Mouse (Mus musculus): ENCODE measurements around the gene Mapt. TPM values are rescaled to one million over a fixed set of nuclear protein-coding genes. Genes with fewer than 3 reads are reported as not detected.

Mapt gene
- polyA plus RNA-seq, 1 experiment from 2014 or later = 1,059 TPM

GRCm38 (mm10) chr11:104367486-104368190, 136.4 kb downstream of the Mapt start:
- no peak for ATAC-seq (ENCODE audit: low FRiP score, low read depth)
- Histone ChIP-seq H3K36me3 (peaks cover 6% of the 10 kb centered on the region; the same call in 1 of the 2 replicates), H3K4me1 (replicated peaks) (no peaks in the 10 kb centered on the region), H3K27ac (replicated peaks) (no peak overlapping the region), H3K4me2 (no peak overlapping the region), H3K9ac (no peak overlapping the region), H3K9me3 (no peaks in the 10 kb centered on the region), H3K27me3 (no peaks in the 10 kb centered on the region), H3K4me3 (no peak overlapping the region)
- WGBS = 86% methylated on average over 5 of the region's 5 CpGs

- no peaks in the 10 kb centered on the region for H3K9me3 ChIP-seq
- 84% methylated on average over 3 of the region's 3 CpGs for WGBS
- H3K36me3 ChIP-seq = peaks cover 4% of the 10 kb centered on the region; the same call in 1 of the 2 replicates
- no peak overlapping the region for H3K9ac ChIP-seq
- ATAC-seq (ENCODE audit: low FRiP score, low read depth) = no peak
- no peak overlapping the region for H3K27ac ChIP-seq (replicated peaks)
- no peak overlapping the region for H3K4me3 ChIP-seq
- no peaks in the 10 kb centered on the region for H3K27me3 ChIP-seq
- H3K4me2 ChIP-seq = no peak overlapping the region
- H3K4me1 ChIP-seq (replicated peaks) = no peaks in the 10 kb centered on the region
Observed at GRCm38 (mm10) chr11:104376291-104376690, 145.1 kb downstream of the Mapt start.

- no peak overlapping the region for H3K9ac ChIP-seq
- no peaks in the 10 kb centered on the region for H3K27me3 ChIP-seq
- WGBS = 70% methylated on average over 1 of the region's 1 CpGs
- no peak overlapping the region for H3K4me3 ChIP-seq
- no peak overlapping the region for H3K27ac ChIP-seq (replicated peaks)
- H3K9me3 ChIP-seq = no peaks in the 10 kb centered on the region
- H3K4me2 ChIP-seq = no peak overlapping the region
- ATAC-seq (ENCODE audit: low FRiP score, low read depth) = no peak
- no peaks in the 10 kb centered on the region for H3K4me1 ChIP-seq (replicated peaks)
- no peaks in the 10 kb centered on the region; the same call in 1 of the 2 replicates for H3K36me3 ChIP-seq
Observed at GRCm38 (mm10) chr11:104379635-104380034, 148.4 kb downstream of the Mapt start.

Small RNA genes within 50 kb of the gene (microRNA-seq; reads per million reads assigned to microRNA genes)
- gene Gm47310 = not detected

Other genes with a start within 250 kb of the Mapt start
- 7.6 and 8.1 TPM in 2 replicates for gene Crhr1, start 98.5 kb upstream of the Mapt start, polyA plus RNA-seq (2015; fragmentation: Nextera tagmentation; extraction: Ambion mirVana)
- gene Sppl2c, start 45.1 kb upstream of the Mapt start, polyA plus RNA-seq (2015; fragmentation: Nextera tagmentation; extraction: Ambion mirVana) = not detected in 2 replicates
- gene Kansl1, start 237.5 kb downstream of the Mapt start, polyA plus RNA-seq (2015; fragmentation: Nextera tagmentation; extraction: Ambion mirVana) = 26.0 and 29.0 TPM in 2 replicates

Data from hindbrain, embryonic 15.5 days (tissue).